Mouse (Mus musculus) midbrain, embryonic 13.5 days (tissue): ENCODE data around the gene Tcf25. TPM values are rescaled to one million over a fixed set of nuclear protein-coding genes. Genes with fewer than 3 reads are reported as not detected.
"Not testable (repeated sequence)": the region's sequence is repeated elsewhere in the genome, so short reads cannot be mapped to it uniquely, and the experiment has no call there.

ENCODE experiments used
- ATAC-seq: fragments of 200-750 bp; cut with Nextera tagmentation; 2 replicates; pipeline ENCODE4 v1.8.0; 2017; ENCODE audit warnings: mild to moderate bottlenecking, moderate TSS enrichment, moderate library complexity
- H3K27ac ChIP-seq: fragments of 300-500 bp; sonication (generic); 2 replicates; pipeline ENCODE4 v1.5.1; 2015; ENCODE audit warnings: inconsistent platforms, mild to moderate bottlenecking, moderate library complexity
- H3K27me3 ChIP-seq: fragments of 300-500 bp; sonication (generic); 2 replicates; pipeline ENCODE4 v1.6.1; 2015; ENCODE audit warnings: mild to moderate bottlenecking, inconsistent platforms
- H3K36me3 ChIP-seq: fragments of 300-500 bp; sonication (generic); 2 replicates; pipeline ENCODE4 v1.6.1; 2015; ENCODE audit warnings: mild to moderate bottlenecking, inconsistent platforms
- H3K4me1 ChIP-seq: fragments of 300-500 bp; sonication (generic); replicated peaks from 2 replicates; pipeline ENCODE4 v1.6.1; 2015; ENCODE audit warnings: inconsistent platforms
- H3K4me2 ChIP-seq: fragments of 300-500 bp; sonication (generic); replicated peaks from 2 replicates; pipeline ENCODE4 v1.6.1; 2015; ENCODE audit warnings: moderate library complexity, mild to moderate bottlenecking, inconsistent platforms
- H3K4me3 ChIP-seq: fragments of 300-500 bp; sonication (generic); replicated peaks from 2 replicates; pipeline ENCODE4 v1.5.1; 2015; ENCODE audit warnings: mild to moderate bottlenecking, inconsistent platforms
- H3K9ac ChIP-seq: fragments of 300-500 bp; sonication (generic); replicated peaks from 2 replicates; pipeline ENCODE4 v1.6.1; 2015; ENCODE audit warnings: mild to moderate bottlenecking, inconsistent platforms
- H3K9me3 ChIP-seq: fragments of 300-500 bp; sonication (generic); 2 replicates; pipeline ENCODE4 v1.6.1; 2016; ENCODE audit warnings: mild to moderate bottlenecking, inconsistent platforms
- WGBS: fragments of 180-500 bp; shearing (Covaris S2); methylation state at CpG from one replicate; pipeline ENCODE4 v1.1.7; 2015; 5-methylcytosine and 5-hydroxymethylcytosine counted together
- polyA plus RNA-seq: library from polyadenylated mRNA; unstranded; fragments of >200 nt; fragmentation: Nextera tagmentation; extraction: Ambion mirVana; gene quantifications from 2 replicates; pipeline ENCODE4 v1.2.1, GENCODE M21; 2015

The Tcf25 gene
- polyA plus RNA-seq, 1 experiment from 2014 or later = 263 TPM

GRCm38 (mm10) chr8:123412560-123413170 is 39.1 kb downstream of the Tcf25 start:
- under 1% methylated on average over 12 of the region's 12 CpGs for whole genome bisulfite sequencing
- peak; percentile 28 for ATAC-seq
- H3K9ac ChIP-seq = peak overlapping the region; percentile 100
- H3K27me3 ChIP-seq = no peaks in the 10 kb centered on the region
- H3K4me3 ChIP-seq = peak overlapping the region; percentile 98
- H3K27ac ChIP-seq = peak overlapping the region; percentile 99
- H3K9me3 ChIP-seq = no peaks in the 10 kb centered on the region
- H3K36me3 ChIP-seq = peaks cover 4% of the 10 kb centered on the region; the same call in 1 of the 2 replicates
- peaks cover 62% of the 10 kb centered on the region for H3K4me1 ChIP-seq
- H3K4me2 ChIP-seq = peak overlapping the region; percentile 90

GRCm38 (mm10) chr8:123414255-123414654 is 40.7 kb downstream of the Tcf25 start:
- Histone ChIP-seq H3K9me3 (no peaks in the 10 kb centered on the region), H3K36me3 (peaks cover 20% of the 10 kb centered on the region), H3K9ac (peak overlapping the region; percentile 100), H3K27ac (peak overlapping the region; percentile 99), H3K4me1 (peaks cover 66% of the 10 kb centered on the region), H3K27me3 (no peaks in the 10 kb centered on the region), H3K4me3 (peak overlapping the region; percentile 98), H3K4me2 (peak overlapping the region; percentile 90)
- whole genome bisulfite sequencing = 13% methylated on average over 9 of the region's 9 CpGs
- no peak for ATAC-seq

DNA sequence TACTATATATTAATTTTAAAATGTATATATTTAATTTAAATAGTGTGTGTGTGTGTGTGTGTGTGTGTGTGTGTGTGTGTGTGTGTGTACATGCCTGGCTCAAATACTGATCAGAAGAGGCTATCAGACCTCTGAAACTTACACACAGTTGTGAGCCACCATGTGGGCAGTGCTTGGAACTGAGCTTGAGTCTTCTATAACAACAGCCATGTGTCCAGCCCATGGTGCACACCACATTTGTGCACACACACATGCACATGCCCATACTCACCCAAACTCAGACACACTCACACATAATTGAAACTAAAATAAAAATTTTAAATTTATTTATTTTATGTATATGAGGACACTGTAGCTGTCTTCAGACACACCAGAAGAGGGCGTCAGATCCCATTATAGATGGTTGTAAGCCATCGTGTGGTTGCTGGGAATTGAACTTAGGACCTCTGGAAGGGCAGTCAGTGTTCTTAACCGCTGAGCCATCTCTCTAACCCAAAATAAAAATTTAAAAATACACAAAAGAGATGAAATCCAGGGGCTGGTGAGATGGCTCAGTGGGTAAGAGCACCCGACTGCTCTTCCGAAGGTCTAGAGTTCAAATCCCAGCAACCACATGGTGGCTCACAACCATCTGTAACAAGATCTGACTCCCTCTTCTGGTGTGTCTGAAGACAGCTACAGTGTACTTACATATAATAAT is 41.6 kb downstream of the Tcf25 start:
- 83% methylated on average over 5 of the region's 5 CpGs for WGBS
- H3K9me3 ChIP-seq = not testable (repeated sequence)

DNA sequence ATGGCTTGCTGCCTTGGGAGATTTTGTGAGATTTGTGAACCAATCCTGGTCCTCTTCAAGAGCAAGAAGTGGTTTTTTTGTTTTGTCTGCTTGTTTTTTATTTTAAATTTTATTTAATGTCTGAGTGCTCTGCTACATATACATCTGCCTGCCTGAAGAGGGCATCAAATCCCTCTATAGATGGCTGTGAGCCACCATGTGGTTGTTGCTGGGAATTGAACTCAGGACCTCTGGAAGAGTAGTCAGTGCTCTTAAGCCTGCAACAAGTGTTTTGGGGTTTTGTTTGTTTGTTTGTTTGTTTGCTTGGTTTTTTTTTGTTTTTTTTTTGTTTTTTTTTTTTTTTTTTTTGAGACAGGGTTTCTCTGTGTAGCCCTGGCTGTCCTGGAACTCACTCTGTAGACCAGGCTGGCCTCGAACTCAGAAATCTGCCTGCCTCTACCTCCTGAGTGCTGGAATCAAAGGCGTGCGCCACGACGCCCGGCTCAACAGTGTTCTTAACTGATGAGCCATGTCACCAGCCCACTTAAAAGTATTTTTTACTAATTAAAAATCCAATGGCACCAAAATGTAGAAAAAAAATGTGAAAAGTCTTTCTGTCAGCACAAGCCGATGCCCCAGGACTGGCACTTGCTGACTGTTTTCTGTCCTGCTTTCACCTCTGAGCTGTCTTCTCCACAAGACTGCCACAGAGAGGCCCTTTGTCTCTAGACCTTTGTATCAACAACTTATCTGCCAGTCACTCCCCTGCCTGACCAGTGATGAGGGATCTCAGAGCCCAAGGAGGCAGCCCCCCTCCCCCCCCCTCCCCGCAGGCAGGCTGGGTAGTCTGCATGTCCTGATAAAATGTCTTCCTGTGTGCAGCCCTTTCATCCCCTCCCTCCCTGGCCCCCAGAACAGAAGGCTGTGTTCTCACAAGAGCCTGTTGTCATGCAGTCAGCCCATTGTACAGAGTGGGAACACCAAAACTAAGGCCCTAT is 42.7 kb downstream of the Tcf25 start:
- Histone ChIP-seq H3K9me3 (no peaks in the 10 kb centered on the region), H3K4me3 (peak overlapping the region; percentile 98), H3K4me1 (peaks cover 56% of the 10 kb centered on the region), H3K9ac (no peak overlapping the region), H3K27ac (0 out of 2 replicates have a peak overlapping the region, but pooled peaks have one; percentile 7), H3K4me2 (peak overlapping the region; percentile 90), H3K36me3 (peaks cover 40% of the 10 kb centered on the region), H3K27me3 (no peaks in the 10 kb centered on the region)
- no peak for ATAC-seq
- 86% methylated on average over 8 of the region's 8 CpGs for WGBS

More for the DNA sequence above, 41.6 kb downstream of the Tcf25 start:
- Histone ChIP-seq H3K36me3 (peaks cover 29% of the 10 kb centered on the region), H3K4me3 (peak overlapping the region; percentile 98), H3K4me2 (peak overlapping the region; percentile 90), H3K4me1 (peaks cover 57% of the 10 kb centered on the region)
- not testable (repeated sequence) for ATAC-seq, H3K27ac ChIP-seq, H3K9ac ChIP-seq, H3K27me3 ChIP-seq

DNA sequence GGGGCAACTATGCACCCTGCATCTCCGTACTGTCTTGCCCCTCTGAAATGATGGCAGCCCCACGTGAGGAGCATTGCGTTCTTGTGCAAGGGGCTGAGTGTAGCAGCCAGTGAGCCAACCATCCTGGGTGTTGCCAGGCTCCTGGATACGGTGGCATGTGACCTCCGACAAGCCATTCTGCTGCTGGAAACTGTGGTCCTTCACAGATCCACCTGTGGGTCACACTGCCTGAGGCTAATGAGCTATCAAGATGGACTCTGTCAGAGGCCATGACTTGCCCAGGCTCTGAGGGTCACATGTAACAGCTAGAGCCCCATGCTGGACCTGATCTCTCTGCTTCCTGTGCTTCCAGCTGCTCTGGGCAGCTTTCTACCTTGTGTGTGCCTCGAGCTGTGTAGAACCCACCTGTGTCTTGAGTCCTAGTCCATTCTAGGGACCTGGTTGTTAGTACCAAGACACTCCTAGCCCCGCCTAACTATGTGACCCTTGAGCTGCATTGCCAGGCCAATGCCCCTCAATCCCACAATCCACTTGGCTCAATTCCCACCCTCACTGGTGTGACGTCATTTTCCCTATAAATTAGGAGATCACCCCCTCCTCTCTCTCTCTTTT is 43.5 kb downstream of the Tcf25 start:
- Histone ChIP-seq H3K9me3 (no peaks in the 10 kb centered on the region), H3K4me1 (peaks cover 61% of the 10 kb centered on the region), H3K4me2 (peak overlapping the region; percentile 90), H3K4me3 (peak overlapping the region; percentile 98), H3K9ac (no peak overlapping the region), H3K27me3 (no peaks in the 10 kb centered on the region), H3K36me3 (peaks cover 46% of the 10 kb centered on the region), H3K27ac (0 out of 2 replicates have a peak overlapping the region, but pooled peaks have one; percentile 7)
- 81% methylated on average over 8 of the region's 8 CpGs for WGBS
- no peak for ATAC-seq

DNA sequence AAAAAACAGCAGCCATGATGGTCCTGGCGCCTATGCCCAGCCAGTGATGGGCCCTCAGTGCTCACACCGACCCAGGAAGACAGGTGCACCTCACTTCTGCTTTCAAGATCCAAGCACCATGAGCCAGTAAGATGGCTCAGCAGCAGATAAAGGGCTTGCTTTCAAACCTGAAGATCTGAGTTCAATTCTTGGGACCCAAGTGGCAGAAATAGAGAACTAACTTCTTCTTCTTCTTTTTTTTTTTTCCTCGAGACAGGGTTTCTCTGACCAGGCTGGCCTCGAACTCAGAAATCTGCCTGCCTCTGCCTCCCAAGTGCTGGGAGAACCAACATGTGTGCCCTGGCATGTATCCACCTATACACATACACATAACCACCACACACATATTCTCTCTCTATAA is 46.2 kb downstream of the Tcf25 start:
- H3K4me3 ChIP-seq = no peak overlapping the region
- no peak for ATAC-seq
- H3K4me1 ChIP-seq = peaks cover 56% of the 10 kb centered on the region
- no peak overlapping the region for H3K4me2 ChIP-seq
- H3K27ac ChIP-seq = no peak overlapping the region
- H3K9me3 ChIP-seq = no peaks in the 10 kb centered on the region
- no peaks in the 10 kb centered on the region for H3K27me3 ChIP-seq
- H3K9ac ChIP-seq = no peak overlapping the region
- H3K36me3 ChIP-seq = peaks cover 60% of the 10 kb centered on the region
- 92% methylated on average over 4 of the region's 4 CpGs for WGBS

DNA sequence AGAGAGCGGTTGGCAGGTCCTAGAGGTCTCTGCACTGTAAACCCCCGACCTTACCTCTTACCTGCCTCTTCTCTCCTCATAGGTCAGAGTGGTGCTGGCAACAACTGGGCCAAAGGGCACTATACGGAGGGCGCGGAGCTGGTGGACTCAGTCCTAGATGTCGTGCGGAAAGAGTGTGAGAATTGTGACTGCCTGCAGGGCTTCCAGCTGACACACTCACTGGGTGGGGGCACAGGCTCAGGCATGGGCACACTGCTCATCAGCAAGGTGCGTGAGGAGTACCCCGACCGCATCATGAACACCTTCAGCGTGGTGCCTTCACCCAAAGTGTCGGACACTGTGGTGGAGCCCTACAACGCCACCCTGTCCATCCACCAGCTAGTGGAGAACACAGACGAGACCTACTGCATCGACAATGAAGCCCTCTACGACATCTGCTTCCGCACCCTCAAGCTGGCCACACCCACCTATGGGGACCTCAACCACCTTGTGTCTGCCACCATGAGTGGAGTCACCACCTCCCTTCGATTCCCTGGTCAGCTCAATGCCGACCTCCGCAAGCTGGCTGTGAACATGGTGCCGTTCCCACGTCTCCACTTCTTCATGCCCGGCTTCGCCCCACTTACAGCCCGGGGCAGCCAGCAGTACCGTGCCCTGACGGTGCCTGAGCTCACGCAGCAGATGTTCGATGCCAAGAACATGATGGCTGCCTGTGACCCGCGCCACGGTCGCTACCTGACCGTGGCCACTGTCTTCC is 47.1 kb downstream of the Tcf25 start:
- ATAC-seq = 0 out of 2 replicates have a peak, but pooled peaks have one; percentile 15
- no peak overlapping the region for H3K9ac ChIP-seq
- no peak overlapping the region for H3K4me2 ChIP-seq
- H3K36me3 ChIP-seq = peaks cover 60% of the 10 kb centered on the region
- no peak overlapping the region for H3K4me3 ChIP-seq
- WGBS = 93% methylated on average over 34 of the region's 34 CpGs
- peaks cover 48% of the 10 kb centered on the region for H3K4me1 ChIP-seq
- H3K9me3 ChIP-seq = no peaks in the 10 kb centered on the region
- H3K27ac ChIP-seq = no peak overlapping the region
- no peaks in the 10 kb centered on the region for H3K27me3 ChIP-seq

- Histone ChIP-seq H3K9me3 (0 out of 2 replicates have a peak, but pooled peaks cover under 1% of the 10 kb centered on the region), H3K27me3 (no peaks in the 10 kb centered on the region), H3K4me3 (no peak overlapping the region), H3K27ac (no peak overlapping the region), H3K9ac (no peak overlapping the region), H3K4me2 (no peak overlapping the region), H3K36me3 (peaks cover 59% of the 10 kb centered on the region), H3K4me1 (peaks cover 42% of the 10 kb centered on the region)
- 91% methylated on average over 19 of the region's 19 CpGs for WGBS
- ATAC-seq = no peak
Measured at GRCm38 (mm10) chr8:123421325-123421724, 47.8 kb downstream of the Tcf25 start.

DNA sequence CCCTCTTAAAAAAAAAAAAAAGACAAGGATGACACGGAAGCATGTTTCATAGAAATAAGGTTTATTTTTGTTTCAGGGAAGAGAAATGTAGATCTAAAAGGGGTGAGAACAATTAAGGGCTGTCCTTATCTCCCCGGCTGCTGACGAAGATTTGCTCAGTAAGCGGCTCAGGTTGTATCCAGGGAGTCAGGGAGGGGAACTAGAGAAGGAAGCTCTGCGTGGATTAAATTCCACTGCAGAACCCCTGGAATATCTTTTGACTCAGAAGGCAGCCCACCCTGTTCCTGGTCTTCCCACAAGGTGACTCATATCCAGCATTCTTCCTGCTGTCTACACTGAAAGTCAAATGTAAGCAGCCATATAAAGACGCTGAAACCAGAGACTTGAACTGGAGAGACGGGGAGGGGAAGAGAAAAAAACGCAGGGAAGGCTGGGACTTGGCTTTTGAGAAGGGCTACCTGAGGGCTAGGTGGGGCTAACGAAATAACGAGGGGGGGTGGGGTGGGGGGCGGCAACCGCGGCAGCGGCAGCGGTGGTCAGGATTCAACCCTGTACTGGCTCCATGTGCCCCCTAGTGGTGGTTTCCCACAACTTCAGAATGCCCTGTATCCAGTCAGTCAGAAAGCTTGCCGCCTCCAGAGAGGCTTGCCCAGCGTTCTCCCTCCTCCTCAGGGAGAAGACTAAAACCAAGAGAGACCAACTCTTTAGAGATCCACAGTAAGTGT is 48.7 kb downstream of the Tcf25 start:
- 18% methylated on average over 17 of the region's 17 CpGs for WGBS
- H3K9ac ChIP-seq = no peak overlapping the region

GRCm38 (mm10) chr8:123422781-123423159 is 49.2 kb downstream of the Tcf25 start:
- 26% methylated on average over 3 of the region's 3 CpGs for whole genome bisulfite sequencing
- H3K4me1 ChIP-seq = peaks cover 27% of the 10 kb centered on the region
- H3K4me3 ChIP-seq = no peak overlapping the region
- no peak overlapping the region for H3K27ac ChIP-seq
- no peaks in the 10 kb centered on the region for H3K27me3 ChIP-seq
- H3K4me2 ChIP-seq = no peak overlapping the region
- peaks cover 55% of the 10 kb centered on the region for H3K36me3 ChIP-seq
- ATAC-seq = peak; percentile 44
- no peak overlapping the region for H3K9ac ChIP-seq
- peaks cover 15% of the 10 kb centered on the region for H3K9me3 ChIP-seq

More for the DNA sequence above, 48.7 kb downstream of the Tcf25 start:
- Histone ChIP-seq H3K27me3 (no peaks in the 10 kb centered on the region), H3K4me3 (peak overlapping the region; percentile 2; the same call in 1 of the 2 replicates), H3K4me2 (peak overlapping the region; percentile 18), H3K36me3 (peaks cover 56% of the 10 kb centered on the region), H3K9me3 (peaks cover 10% of the 10 kb centered on the region), H3K27ac (no peak overlapping the region; the same call in 1 of the 2 replicates), H3K4me1 (peaks cover 33% of the 10 kb centered on the region)
- ATAC-seq = peak; percentile 73
